Mouse (Mus musculus) gastrocnemius, postnatal 25 days (tissue): Measurements from ENCODE around the gene Slc19a1. TPM values are rescaled to one million over a fixed set of nuclear protein-coding genes. Genes with fewer than 3 reads are reported as not detected.

Source experiments
- DNase-seq: peaks from one replicate; pipeline ENCODE4 v3.0.0; 2022
- long read RNA-seq, 2 experiments: library from polyadenylated mRNA; stranded (forward); transcript quantifications; one replicate each; pipeline ENCODE4 v2.0.0; 2021
- total RNA-seq, 2 experiments: library from RNA; stranded (reverse); gene quantifications; 1 replicate in 1 of 2; 2 replicates in 1 of 2; pipeline ENCODE4 v1.2.3; 2021

Gene Slc19a1
- 1 to 10 TPM; 5.3 to 5.7 TPM for total RNA-seq
- long read RNA-seq, experiment 1, partial matches to known transcripts = 0 of 6 reads
- long read RNA-seq, experiment 1, other reads (novel, unspliced or antisense) = 2 of 6 reads
- long read RNA-seq, experiment 2, transcript Slc19a1-201 (6 exons, 2,347 nt) = major isoform, 6 of 12 reads
- long read RNA-seq, experiment 2, partial matches to known transcripts = 0 of 12 reads
- long read RNA-seq, experiment 2, other reads (novel, unspliced or antisense) = 6 of 12 reads

DNA sequence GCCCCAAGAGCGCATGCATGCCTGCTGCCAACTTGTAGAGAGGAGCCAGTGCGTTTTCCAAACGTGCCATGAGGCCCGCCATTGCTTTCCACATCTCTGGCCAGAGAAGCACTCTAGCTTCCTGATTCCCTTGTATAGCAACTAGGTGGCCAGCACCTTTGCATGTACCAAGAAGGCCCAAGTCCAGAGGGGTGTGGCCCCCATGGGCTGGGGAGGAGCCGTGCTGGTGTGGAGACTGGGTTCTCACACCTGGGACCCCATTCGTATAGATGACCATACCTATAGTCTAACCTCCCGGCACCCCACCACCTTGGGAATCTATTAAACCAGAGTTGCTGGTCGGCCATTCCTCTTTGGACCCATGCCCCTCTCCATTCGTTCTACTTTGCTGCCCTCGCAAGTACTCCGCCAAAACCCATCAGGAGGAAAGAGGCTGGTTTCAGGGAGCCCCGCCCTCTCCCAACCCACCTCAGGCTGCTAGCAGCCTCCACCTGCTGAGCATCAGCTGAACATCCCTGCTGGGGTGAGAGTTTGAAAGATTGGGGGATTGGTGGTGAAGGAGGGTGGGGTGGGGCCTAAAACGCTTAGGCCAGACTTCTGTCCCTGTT is at the start of gene Slc19a1:
Gene Slc19a1 (plus strand): TSS at position 474 of the 608 bp plus-strand sequence.
- no peak for DNase-seq

DNA sequence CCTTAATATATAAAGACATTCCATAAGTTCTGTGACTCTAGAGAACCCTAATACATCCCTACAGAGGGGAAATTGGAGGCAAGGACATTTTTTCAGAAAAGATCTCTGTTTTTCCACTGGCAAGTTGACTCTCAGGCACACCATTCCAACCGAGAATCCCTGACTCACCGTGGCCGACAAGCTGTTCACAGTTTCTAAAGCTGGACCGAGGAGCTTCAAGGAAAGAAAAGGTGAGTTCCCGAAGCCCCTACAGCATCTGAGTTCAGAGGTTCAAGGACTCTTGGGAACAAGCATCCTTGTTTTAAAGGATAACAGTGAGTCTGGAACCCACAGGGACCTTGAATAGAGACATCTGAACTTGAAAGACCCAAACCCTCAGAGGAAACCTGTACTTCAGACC is 43.5 kb upstream of the Slc19a1 start:
- no peak for DNase-seq

DNA sequence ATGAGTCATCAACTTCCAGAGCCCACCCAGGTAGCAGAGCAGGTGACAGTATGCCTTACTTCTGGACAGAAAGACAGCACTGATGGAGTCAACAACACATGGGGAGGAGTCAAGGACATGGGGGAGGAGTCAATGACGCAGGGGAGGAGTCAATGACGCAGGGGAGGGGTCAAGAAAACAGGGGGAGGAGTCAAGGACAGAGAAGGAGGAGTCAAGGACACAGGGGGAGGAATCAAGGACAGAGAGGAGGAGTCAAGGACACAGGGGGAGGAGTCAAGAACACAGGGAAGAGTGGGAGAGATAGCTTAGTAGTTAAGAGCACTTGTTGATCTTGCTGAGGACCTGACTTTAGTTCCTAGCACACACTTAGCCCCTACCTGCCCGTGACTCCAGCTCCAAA is 39.6 kb upstream of the Slc19a1 start:
- no peak for DNase-seq

DNA sequence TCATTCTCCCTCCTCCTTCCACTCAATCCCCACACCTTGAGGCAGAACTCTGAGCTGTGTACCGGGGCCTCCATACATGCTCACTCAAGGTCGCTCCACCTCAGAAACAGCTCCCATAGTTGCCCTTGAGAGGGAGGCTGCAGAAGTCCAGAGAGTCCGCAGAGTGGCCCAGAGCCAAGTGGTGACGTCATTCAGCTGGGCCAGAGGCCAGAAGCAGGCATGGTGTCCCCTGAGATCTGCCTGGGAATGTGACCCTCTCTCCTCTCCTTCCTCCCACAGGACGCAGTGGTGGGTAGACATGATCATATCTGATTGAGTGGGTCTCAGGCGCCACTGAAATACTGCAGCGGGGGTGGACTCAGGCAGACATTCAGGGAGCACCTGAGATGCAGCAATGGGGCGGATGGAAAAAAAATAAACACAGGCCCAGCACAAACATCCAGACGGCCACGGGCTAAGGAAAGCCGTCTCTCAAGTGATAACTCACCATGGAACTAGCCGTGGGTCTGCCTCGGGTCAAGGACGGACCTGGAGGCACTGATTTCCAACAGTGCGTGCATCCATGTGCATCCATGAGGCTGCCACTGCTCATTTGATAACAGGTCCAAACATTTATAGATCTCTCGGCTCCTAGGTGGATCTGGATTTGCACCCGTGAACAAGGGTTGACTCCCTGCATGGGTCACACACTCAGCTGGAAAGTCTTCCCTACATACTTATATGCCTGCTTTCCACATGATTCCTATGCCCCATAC is 34.1 kb upstream of the Slc19a1 start:
- DNase-seq = peak; percentile 34

DNA sequence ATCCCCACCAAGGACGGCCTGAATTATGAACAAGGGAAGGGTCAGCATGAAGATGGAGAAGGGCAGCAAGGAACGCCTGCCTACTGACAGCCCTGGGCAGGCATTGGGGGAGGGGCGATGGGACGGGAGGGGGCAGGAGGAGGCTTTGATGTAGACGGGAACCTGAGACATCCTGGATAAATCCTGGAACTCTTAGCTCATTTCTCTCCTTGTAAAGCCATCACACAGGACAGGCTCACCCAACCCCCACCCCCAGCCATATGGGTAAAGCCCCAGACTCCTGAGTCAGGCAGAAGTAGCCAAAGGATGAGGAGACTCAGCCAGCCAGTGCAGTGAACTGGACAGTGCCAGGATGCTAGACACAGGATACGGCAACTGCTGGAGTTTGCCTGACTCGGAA is 27.1 kb upstream of the Slc19a1 start:
- DNase-seq = no peak

DNA sequence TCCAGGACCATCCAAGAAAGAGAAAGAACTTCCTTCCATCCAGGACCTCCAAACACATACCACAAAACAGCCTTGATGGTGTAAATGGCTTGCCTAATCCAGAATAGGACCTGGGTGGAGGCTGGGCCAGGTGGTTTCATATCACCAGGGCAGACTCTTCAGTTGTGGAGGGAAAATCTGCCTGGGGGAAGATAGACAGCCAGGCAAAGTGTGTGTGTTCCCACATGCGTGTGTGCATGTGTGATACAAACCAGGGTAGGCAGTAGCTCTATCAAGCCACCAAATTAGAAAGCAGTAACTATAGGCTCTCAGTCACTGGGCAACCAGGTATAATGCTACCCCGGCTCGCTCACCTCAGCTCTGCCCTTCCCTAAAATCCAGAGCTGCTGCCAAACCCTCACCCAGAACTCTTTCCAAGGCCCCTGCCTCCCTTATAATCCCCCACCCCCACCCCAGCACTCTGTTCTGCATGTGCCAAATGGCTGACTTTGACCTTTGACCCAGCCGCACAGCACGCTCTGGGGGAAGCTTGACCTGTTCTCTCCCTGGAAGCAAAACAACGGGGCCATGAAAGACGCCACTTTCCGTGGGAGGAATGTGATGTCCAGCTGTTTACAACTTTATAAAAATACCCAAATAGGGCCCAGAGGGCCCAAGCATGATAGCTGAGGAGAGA is 24.5 kb upstream of the Slc19a1 start:
- no peak for DNase-seq

DNA sequence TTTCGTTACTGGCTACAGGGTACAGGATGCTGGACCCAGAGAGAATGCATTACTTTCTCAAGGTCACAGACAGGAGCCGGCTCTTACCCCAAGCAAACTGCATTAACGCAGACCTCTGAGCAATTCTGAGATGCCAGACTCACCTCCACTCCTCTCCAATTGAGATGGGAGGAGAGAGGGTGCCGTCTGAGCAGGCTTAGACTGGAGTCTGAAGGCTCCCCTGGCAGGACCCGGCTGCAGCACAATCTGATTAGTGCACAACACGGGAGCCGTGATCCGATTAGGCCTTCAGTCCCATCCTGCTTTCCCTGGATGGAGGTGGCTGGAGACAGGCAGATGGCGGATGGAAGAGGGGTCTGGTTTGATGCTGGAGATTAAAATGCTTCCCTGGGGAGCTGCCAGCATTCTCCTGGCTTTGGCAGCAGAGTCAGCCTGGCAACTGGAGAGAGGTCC is 23.9 kb upstream of the Slc19a1 start:
- peak; percentile 18 for DNase-seq

DNA sequence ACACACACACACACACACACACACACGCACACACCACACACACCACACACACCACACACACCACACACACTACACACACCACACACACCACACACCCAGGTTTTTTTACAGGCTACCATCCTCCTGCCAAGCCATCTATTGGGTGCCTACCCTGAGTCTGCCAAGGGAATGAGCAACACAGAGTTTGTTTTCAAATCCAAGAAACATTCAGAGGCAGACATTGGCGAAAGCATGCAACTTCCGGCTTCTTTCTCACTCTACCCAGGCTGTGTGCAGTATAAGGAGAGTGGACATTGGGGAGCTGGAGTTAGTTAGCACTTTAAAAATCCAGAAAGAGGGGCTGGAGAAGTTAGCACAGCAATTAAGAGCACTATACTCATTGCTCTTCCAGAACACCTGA is 23.3 kb upstream of the Slc19a1 start:
- no peak for DNase-seq

DNA sequence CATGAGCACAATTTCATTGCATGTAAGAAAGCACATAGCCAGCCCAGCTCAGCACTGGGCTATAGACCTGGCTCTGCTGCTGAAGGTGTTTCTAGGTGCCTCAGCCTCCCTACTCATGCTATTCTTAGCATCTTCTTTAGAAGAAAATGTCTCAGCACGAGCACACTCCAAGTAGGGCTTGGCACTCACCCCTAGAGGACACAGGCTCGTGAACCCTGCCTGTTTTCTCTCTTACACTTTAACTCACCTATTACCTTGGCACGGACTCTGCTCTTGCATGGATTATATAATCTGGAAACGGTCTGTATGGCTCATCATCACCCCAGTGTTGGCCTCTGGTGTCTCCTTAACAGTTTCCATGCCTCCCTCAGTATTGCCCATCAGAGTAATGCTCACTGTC is 20.4 kb upstream of the Slc19a1 start:
- DNase-seq = no peak

DNA sequence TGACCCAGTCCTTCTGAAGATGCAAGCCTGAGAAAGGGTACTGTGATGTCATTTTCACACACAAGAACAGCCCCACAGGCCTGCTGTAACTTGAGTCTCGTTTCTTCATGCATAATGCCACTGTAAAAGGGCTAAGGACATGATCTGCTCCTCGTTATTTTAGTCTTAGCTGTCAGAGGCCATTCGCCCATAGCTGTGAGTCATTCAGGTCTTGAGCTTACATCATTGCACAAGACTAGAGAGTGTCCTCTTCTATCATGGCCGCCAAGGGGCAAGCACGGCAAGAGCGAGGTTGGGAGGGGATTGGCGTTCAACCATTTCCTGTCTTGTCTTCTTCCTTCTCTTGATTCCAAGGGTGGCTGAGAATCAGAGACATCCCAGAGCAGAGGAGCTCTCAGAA is 16.0 kb upstream of the Slc19a1 start:
- no peak for DNase-seq

DNA sequence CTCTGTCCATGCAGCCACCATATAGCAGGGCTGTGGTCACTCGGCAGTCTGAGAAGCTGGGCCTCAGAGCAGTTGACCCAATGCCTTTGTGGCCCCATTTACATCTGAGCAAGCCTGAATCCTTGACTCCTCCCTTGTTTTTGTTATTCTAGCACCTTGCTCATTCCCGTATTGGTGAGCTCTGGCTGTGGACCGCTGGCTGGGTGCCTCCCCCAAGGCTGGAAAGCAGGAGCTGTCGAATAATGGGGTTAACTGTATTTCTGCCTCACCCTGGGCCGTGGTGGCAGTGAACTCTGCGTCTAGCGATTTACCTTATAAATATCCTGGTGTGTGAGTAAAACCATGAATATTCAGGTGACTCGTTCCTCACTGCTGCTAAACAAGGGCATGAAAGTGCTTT is 15.5 kb upstream of the Slc19a1 start:
- no peak for DNase-seq

DNA sequence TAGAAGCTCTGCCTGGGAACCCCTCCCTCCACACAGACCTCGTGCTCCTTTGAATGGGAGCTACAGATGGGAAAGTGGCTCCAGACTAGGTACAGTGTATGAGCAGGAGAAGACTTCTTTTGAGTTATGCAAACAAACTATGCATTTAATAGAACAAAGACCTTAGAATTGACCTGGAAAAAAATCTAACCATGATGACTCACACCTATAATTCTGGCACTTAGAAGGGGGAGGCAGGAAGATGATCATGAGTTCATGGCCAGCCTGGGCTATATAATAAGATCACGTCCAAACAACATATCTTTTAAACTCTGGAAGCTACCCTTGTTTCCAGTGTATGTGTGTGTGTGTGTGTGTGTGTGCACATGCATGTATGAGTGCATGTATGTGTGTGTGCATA is 15.0 kb upstream of the Slc19a1 start:
- DNase-seq = no peak

DNA sequence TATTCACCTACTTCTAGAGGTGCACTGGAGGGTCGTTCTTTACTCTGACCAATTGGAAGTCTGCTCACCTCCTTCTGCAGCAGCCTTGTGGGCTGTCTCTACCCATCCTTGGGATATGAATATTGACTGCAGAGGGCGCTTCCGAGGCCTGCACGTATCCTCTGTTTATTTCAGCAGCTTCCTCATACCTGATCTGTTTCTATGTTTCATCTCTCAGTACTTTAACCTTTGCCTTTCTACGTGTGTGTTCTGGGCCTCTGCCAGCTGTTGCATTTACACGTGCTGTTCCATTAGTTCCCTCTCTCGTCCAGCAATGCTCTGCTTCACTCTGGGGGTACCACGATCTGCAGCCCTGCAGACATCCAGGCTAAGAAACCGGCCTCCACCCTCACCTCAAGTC is 14.4 kb upstream of the Slc19a1 start:
- no peak for DNase-seq

DNA sequence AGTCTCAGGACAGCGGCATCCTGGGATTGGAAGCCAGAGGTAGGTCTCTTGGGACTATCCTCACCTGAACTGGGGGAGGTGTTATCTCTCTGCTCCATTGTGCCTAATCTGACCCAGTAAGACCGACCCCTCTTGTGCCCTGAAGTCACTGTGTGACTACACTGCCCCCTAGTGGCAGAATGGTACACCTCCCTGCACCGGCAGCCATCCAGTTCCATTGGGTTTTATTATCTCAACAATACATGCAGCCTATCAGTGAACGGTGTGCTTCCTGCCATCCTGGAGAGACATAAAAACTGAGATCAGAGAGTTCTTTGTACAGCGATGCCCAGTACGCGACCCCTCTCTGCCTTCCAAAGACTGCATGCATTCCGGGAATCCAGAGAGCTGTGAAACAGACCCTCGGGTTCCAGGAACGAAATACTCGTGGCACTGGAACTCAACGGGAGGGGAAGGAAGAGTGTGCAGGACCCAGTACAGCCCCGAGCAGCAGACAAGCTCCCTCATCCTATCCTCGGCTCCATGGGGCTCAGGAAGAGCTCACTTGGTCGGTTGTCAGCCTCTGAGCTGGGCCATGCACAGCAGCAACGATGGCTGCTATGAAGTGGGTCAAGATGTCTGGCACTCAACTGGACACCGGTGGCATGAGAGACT is 10.5 kb upstream of the Slc19a1 start:
- DNase-seq = peak; percentile 31

DNA sequence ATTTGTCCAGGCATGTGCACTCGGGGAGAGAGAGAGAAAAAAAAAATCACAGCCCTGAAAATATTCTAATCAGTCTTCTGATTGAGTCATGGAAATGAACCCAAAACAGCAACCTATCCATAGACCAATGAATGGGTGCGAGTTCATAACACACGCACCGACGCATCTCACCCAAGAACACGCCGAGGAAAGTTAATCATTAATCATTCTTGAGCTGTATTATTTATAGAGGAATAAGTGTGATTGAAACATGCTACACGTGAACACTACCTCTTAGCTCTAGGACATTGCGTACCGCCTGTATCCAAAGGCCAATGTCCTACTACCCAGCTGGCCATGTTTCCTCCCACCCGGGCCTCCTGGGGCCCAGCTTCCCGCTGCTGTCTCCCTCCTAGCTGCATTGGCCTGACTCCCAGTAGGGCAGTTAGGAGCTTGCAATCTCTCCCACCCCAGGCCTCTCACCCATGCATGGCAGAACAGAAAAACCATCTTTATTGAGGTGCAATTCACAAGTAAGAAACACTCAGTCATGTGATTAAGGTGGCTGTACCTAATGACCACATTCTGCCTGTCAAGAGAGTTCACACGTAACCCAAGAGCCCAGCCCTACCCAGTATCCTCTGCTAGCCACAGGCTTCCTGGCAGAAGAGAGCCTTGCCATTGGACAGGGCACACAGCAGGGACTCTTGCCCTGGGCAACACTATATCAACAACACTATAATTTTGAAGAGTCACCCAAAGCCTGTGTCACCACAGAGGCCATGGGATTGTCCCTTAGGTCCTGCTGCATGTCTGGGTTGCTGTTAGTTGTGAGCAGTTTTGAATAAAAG is 9.5 kb upstream of the Slc19a1 start:
- no peak for DNase-seq

DNA sequence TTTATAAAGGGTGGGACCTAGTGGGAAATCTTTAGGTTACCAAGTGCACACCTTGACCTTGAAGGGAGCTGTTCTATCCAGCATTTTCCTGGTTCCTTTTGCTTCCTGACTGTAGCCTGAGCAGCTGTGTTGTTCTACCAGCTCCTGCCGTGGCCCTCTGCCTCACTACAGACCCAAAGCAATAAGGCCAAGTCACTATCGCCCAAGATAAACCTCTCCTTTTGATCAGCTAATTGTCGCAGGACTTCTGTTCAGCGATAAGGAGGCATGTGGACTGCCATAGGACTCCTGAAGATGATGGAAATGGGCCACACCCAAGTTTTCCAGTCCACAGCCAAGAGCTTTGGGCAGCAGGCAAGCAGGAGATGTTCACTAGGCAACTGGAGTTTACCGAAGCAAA is 7.8 kb upstream of the Slc19a1 start:
- no peak for DNase-seq

DNA sequence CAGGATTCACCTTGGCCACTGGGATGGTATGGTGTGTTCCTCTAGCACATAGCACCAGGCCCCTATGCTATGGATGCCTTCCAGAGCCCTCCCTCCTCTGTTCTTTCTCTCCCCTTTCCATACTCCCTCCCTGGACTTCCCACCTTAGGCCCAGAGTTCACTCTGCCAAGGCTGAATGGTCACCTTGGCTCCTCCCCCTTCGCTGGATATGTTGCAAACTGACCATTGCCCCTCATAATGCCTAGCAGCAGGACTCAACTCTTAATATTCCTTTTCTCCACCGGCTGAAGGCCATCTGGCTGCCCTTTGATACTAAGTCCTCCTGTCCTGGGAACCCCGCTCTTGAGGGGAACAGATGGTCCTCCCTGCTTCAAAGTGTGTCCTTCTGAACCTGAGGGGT is 5.1 kb upstream of the Slc19a1 start:
- DNase-seq = no peak

DNA sequence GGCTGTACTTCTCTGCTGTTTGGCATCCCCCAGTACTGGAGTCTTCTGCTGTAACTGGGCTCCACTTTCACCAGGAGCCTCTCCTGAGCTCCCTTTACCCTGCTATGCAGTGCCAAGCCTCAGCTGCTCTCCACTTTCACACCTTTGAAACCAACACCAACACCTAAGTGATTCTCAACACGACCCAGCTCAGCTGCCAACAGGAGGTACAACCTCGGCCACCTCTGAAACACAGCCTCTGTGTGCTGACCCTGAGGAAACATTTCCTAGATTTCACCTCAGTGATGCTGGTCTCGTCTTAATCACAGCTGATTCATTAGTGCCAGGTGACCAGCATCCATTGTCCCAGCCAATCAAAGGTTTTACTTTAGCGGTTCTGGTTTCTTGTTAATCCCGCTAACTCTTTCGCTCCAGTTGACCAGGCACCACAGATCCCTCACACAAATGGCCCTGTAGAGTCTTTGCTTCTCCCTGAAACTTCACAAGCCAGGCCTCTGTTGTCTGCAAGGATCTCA is 3.2 kb upstream of the Slc19a1 start:
- DNase-seq = no peak

DNA sequence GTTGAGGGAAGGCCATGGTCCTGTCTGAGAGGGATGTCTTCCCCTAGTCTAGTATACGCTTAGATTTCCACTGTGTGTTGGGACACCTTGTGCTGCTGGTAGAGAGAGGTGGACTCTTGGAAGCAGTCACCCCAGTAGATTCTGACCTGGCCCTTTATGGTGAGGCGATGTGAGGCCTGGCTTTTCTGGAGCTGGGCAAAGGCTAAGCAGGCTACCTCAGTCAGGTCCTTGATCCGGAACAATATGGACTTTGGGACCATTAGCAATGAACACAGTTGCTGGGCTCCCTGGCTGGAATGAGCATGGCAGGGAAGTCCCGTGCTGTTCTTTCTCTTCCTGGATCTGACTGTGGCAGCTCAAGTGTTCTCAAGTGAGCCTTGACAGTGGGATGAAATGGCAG is 2.3 kb upstream of the Slc19a1 start:
- DNase-seq = no peak

DNA sequence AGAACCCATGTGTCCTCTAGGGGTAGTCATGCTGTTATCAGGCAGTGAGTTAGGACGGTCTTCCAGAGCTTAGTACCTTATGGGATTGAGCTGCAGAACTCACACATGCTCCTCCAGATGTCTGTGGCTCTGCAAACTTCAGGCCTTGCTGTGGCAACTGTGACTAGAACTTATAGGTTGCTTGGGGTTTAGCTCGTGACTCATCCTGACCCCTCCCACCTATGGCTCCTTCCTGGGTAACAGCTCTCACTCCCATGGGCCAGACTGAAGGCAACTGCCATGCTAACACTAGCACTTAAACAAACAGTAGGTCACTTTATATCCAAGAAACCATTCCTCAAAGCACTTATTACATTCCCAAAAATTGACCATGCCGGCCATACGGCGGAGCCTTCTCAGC is 1.4 kb upstream of the Slc19a1 start:
- DNase-seq = no peak

DNA sequence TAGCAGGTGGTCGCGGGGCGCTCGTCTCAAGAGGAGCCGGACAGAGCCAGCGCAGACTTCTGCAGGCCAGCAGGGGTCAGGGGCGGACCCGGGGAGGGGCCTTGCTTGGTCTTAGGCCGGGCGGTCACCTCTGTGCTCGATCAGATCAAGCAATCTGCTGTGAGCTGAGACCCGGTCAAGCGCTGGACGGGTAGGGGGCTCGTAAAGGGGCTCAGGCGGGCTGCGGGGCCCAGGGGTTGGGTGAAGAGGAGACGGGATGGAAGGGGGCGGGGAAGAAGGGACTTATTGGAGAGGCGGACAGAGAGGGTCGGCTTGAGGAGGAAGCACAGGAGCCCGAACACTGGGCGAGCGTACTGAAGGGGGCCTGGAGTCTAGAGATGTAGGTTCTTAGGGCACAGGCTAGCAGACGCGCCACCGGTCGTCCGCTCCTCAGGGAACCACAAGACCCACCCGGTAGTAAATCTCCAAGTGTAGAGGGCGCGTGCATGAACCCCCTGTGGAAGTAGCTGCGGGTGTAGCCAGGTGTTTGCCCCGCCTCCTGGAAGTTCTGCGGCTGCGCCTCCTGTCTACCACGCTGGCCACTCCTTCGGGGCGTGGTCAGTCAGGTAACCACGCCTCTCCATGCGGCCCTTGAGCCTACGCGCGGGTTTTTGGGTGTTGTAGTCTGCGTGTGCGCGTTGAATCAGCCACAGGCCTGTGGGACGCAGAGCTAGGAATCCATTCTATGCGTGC is 716 bp downstream of the Slc19a1 start:
- DNase-seq = peak; percentile 90
